Mouse (Mus musculus) layer of hippocampus, adult 11-12 months (tissue): ENCODE data around the gene Pcdh15.

Experiments used
- DNase-seq: peaks from one replicate; pipeline ENCODE4 v3.0.0; 2022; ENCODE audit warnings: low spot score

Pcdh15 gene

GRCm38 (mm10) chr10:74305439-74306158 lies 1206.5 kb downstream of the Pcdh15 start:
- DNase-seq, result no peak

GRCm38 (mm10) chr10:74307035-74307434 lies 1207.9 kb downstream of the Pcdh15 start:
- DNase-seq, result no peak

GRCm38 (mm10) chr10:74316091-74316490 lies 1216.9 kb downstream of the Pcdh15 start:
- no peak for DNase-seq

- DNase-seq, result no peak
Observed at GRCm38 (mm10) chr10:74335412-74335811, 1236.3 kb downstream of the Pcdh15 start.

GRCm38 (mm10) chr10:74339247-74340160 lies 1240.4 kb downstream of the Pcdh15 start:
- DNase-seq, result no peak

- DNase-seq, result no peak
Observed at GRCm38 (mm10) chr10:74359526-74359925, 1260.4 kb downstream of the Pcdh15 start.

- DNase-seq, result no peak
Observed at GRCm38 (mm10) chr10:74378697-74379096, 1279.6 kb downstream of the Pcdh15 start.

- no peak for DNase-seq
Observed at GRCm38 (mm10) chr10:74379276-74380134, 1280.4 kb downstream of the Pcdh15 start.

- no peak for DNase-seq
Observed at GRCm38 (mm10) chr10:74387538-74388499, 1288.7 kb downstream of the Pcdh15 start.

GRCm38 (mm10) chr10:74403111-74403510 lies 1304.0 kb downstream of the Pcdh15 start:
- DNase-seq, result no peak

- no peak for DNase-seq
Observed at GRCm38 (mm10) chr10:74414021-74414420, 1314.9 kb downstream of the Pcdh15 start.

GRCm38 (mm10) chr10:74414945-74415344 lies 1315.8 kb downstream of the Pcdh15 start:
- no peak for DNase-seq

GRCm38 (mm10) chr10:74415359-74415758 lies 1316.2 kb downstream of the Pcdh15 start:
- no peak for DNase-seq

GRCm38 (mm10) chr10:74415949-74416348 lies 1316.8 kb downstream of the Pcdh15 start:
- DNase-seq, result no peak

GRCm38 (mm10) chr10:74450069-74450468 lies 1350.9 kb downstream of the Pcdh15 start:
- no peak for DNase-seq

- DNase-seq, result no peak
Observed at GRCm38 (mm10) chr10:74463972-74464371, 1364.8 kb downstream of the Pcdh15 start.

GRCm38 (mm10) chr10:74480779-74481178 lies 1381.6 kb downstream of the Pcdh15 start:
- peak; percentile 4 for DNase-seq

GRCm38 (mm10) chr10:74512315-74512714 lies 1413.2 kb downstream of the Pcdh15 start:
- no peak for DNase-seq

- DNase-seq, result no peak
Observed at GRCm38 (mm10) chr10:74513743-74514142, 1414.6 kb downstream of the Pcdh15 start.

GRCm38 (mm10) chr10:74538371-74538770 lies 1439.2 kb downstream of the Pcdh15 start:
- DNase-seq, result no peak

- DNase-seq, result no peak
Observed at GRCm38 (mm10) chr10:74555326-74555725, 1456.2 kb downstream of the Pcdh15 start.
